Mouse (Mus musculus): ENCODE results near the gene Ndel1.
A peak's percentile ranks its signal among the peaks of the same experiment; 100 is the strongest.
"Not testable (repeated sequence)": the region's sequence is repeated elsewhere in the genome, so short reads cannot be mapped to it uniquely, and the experiment has no call there.

Ndel1 gene

DNA sequence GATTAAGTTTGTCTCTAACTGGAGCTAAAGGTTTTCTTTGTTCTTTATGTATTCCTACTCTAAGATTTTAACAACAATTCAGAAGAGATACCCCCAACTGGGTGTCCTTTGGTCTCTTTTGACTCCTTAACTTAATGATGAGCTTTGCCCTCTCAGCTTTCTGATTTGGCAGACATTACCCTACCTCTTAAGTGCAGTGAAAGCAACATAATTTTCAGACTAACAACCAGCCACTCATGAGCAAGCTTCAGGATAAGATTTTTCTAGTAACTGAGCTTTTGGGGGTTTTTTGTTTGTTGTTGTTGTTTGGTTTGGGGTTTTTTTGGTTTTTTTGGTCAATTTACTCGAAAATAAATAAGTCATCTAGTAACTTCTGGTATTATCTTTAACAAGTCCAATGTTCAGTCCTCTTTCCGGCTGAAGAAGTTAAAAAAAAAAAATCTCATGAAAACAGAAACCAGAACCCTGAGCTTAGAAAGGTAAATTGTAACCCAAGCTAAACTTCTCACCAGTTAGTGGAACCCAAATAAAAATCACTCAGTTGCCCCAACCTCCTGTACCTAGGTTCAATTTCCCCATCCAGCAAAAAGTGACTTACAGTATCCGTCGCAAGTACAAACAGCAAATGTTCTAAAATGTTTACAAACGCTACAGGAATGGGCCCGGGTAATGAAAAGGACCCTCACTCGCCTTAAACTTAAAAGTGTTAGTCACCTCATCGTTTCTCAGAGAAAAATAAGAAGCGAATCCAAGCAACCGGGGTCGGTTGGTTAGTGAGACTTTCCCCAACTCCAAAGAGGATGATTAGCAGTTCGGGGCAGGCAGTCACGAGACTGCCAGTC, 19.8 kb downstream of the Ndel1 start:
- no peak for DNase-seq (ENCODE audit: low spot score in 2 of 2)

- DNase-seq (ENCODE audit: low spot score in 2 of 2): no peak
These were observed 20.8 kb downstream of the Ndel1 start for GRCm38 (mm10) chr11:68850862-68851261.

GRCm38 (mm10) chr11:68839606-68840005, 32.1 kb downstream of the Ndel1 start:
- DNase-seq (ENCODE audit: low spot score in 2 of 2): no peak

DNA sequence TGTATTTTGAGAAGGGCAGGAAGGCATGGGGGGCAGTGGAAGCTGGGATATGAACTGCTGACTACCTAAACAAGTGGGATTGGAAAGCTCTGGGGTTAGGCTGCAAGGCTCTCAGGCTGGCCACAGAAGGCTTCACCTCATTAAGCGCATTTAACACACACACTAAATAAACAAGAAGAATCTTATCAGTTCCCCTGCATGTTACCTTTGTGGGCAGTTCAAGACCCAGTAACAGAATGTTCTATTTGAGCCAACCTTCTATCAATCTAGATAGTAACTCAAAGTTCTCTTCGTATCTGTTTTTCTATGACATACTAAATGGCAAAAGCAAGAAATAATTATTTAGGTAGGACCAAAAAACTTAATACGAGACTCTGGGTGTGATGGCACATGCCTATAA, 36.6 kb downstream of the Ndel1 start:
- no peak for DNase-seq (ENCODE audit: low spot score in 2 of 2)

DNA sequence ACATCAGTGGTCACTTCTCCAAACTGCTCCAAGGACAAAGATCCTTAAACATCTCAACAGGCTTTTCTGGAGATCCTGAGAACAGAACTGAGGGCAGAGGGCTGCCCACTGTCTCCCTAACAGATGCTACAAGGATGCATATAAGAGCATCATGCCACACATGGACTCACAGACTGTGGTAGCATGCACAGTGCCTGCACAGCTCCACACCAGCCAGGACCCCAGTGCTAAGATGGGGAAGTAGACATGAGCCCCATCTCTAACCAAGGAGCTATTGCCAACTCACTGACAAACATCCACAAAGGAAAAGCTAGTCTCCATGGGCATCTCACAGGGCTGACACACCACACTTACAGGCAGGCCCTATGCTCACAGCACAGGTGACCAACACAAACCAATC, 38.1 kb downstream of the Ndel1 start:
- DNase-seq (ENCODE audit: low spot score in 2 of 2): no peak

- no peak for DNase-seq (ENCODE audit: low spot score in 2 of 2)
These were observed 38.9 kb downstream of the Ndel1 start for GRCm38 (mm10) chr11:68832793-68833192.

GRCm38 (mm10) chr11:68831580-68831979, 40.1 kb downstream of the Ndel1 start:
- not testable (repeated sequence) for DNase-seq (ENCODE audit: low spot score in 2 of 2)

DNA sequence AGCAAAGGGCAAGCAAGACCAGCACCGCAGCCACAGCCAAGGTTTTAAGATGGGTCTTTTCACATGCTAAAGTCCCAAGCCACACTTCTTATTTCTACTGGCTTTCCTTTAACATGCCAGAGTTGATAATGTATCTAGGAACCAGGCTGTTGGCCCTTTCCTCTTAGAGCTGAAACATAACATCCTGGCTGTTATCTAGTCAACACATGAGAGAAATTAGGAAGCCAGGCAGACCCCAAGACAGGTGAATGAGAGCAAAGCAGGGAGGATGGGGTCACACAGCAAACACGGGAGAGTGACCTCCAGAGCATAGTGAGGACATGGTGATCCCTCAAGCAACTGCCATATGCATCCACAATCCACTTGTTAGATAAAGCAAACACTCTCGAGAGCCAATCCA, 44.9 kb downstream of the Ndel1 start:
- DNase-seq (ENCODE audit: low spot score in 2 of 2): no peak

- no peak for DNase-seq (ENCODE audit: low spot score in 2 of 2)
These were observed 49.3 kb downstream of the Ndel1 start for GRCm38 (mm10) chr11:68822326-68822725.

DNA sequence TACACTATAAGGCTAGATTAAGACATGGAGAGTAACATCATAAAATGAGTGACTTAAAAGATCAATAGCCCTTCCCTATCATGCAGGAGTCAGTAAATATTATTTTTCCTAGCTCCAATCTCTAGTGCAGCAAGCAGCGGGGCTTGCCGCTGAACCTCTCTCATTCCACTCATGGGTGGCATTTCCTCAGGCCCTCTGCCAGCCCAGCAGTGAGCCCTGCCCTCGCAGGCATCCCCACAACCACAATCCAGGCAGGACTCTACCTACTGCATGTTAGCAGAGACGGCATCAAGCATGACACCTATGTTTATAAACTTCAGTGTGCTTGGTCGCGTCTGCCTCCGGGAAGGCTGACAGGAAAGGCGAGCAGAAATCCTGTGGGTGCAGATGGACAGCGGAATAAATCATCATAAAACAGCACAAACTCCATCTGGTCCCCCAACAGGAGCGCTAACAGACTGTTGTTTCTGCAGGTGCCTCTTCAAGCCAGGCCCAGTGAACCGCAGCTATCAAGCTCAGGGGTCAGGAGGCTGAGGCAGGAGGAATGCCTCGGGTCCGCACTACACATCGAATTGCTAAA, 52.3 kb downstream of the Ndel1 start:
- DNase-seq (ENCODE audit: low spot score in 2 of 2): no peak

- DNase-seq (ENCODE audit: low spot score in 2 of 2): no peak
These were observed 53.2 kb downstream of the Ndel1 start for GRCm38 (mm10) chr11:68818416-68818815.

GRCm38 (mm10) chr11:68811881-68812577, 59.6 kb downstream of the Ndel1 start:
- DNase-seq (ENCODE audit: low spot score in 2 of 2): no peak

DNA sequence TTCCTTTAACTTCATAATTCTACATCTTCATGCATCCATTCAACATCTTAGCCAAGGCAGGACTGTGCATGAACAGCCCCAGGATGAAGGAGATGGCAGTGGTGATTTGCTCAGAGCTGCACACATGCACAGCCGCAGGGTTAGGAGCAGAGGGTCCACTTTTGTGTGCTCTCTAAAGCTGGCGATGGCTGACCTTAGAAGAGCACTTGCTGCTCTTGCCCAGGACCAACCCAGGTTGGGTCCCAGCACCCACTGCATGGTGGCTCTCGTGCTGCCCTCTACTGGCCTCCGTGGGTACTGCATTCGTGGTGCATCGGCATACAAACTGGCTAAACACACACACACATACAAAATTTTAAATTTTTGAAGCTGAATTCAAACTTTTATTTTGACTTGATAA, 63.9 kb downstream of the Ndel1 start:
- DNase-seq (ENCODE audit: low spot score in 2 of 2): peak in 1 of 2 experiments; percentile 61

DNA sequence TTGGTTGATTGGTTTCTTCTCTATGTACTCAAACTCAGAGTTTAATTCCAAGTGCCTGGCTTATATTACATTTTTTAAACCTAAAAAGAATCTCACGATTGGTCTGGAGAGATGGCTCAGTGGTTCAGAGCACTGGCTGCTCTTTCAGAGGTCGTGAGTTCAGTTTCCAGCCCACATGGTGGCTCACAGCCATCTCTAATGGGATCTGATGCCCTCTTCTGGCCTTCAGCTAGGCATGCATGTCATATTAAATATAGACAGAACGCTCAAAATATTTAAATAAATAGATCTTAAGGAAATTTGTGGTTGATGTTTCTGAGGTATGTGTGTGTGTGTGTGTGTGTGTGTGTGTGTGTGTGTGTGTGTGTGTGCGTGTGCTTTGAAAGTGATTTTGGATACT, 66.5 kb downstream of the Ndel1 start:
- no peak for DNase-seq (ENCODE audit: low spot score in 2 of 2)

DNA sequence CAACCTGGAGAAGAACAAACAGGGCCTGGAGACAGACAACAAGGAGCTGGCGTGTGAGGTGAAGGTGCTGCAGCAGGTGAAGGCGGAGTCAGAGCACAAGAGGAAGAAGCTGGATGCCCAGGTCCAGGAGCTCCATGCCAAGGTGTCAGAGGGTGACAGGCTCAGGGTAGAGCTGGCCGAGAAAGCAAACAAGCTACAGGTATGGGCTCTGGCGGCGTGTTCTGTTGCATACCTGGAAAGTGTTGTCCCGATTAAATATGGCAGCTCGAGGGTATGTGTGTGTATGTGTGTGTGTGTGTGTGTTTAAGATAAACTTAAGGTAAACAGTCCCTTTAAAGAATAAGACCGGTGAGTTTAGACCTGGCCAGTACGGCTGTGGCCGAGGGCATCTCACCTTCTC, 73.4 kb downstream of the Ndel1 start:
- DNase-seq (ENCODE audit: low spot score in 2 of 2): no peak

DNA sequence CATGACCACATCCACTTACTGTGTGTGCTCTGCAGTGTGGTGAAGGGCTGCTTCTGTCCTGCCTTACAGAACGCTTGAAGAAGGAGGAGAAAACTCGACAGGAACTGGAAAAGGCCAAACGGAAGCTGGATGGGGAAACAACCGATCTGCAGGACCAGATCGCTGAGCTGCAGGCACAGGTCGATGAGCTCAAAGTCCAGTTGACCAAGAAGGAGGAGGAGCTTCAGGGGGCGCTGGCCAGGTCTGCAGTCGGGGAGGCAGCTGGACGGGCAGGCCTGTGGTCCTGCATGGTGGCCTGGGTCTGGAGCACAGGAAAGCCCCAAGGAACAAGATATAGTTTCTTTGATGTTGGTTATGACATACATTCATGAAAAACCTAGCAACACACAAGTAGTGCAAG, 79.9 kb downstream of the Ndel1 start:
- DNase-seq (ENCODE audit: low spot score in 2 of 2): no peak

DNA sequence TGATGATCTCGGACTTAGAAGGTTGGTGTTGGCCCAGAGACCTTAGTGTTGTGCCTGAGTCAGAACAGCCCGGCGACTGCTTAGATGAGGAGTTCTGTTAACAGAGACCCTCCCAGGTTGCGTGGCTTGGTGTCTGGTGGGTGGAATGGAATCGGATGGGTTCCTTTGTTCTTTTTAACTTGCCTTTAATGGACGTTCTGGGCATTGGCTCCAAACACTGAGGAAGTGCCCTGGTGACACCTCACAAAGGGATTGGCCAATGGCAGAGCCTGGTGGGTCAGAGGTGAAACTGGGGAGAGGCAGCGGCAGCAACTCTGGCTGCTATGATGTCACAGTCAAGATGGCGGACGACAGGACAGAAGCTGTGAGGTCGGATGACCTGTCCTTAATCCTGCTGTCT, 80.9 kb downstream of the Ndel1 start:
- DNase-seq (ENCODE audit: low spot score in 2 of 2): no peak

DNA sequence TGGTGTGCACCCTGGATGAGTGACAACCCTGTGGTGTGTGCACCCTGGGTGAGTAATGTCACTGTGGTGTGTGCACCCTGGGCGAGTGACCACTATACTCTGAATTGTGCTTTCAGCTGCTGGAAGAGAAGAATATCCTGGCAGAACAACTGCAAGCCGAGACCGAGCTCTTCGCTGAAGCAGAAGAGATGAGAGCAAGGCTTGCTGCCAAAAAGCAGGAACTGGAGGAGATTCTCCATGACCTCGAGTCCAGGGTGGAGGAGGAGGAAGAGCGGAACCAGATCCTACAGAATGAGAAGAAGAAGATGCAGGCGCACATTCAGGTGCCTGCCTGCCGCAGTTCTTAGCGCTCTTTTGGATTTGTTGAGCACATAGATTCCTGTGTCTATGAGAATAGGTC, 84.4 kb downstream of the Ndel1 start:
- no peak for DNase-seq (ENCODE audit: low spot score in 2 of 2)

DNA sequence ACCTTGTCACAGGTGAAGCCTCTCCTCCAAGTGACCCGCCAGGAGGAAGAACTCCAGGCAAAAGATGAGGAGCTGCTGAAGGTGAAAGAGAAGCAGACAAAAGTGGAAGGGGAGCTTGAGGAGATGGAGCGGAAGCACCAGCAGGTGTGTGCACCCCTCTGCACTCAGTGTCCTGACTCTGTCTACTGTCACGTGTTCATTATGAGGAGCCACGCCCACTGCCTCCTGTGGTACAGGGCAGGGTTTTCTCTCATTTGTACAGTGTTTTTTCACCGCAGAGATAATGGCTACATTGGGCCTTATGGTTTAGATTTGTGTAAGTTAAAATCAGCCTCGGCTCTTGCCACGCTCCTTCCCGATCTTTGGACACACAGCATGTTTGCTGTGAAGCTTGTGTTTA, 85.8 kb downstream of the Ndel1 start:
- no peak for DNase-seq (ENCODE audit: low spot score in 2 of 2)

DNA sequence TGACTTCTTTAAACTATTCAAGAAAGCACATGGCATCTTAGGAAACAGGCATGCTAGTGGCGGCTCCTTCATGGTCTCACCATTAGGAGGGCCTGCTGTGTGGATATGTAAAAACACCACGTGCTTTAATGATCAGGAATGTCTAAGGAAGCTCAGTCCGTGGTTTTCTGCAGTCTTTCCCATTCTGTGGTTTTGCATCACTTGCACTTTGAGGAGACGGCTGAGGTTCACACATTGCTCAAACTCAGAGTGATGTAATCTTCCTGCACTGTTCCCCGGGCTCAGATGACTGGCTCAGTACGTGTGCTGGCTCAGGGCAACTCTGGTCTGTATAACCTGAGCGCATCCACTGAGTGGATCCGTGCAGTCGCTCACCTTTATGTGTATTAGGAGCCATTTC, 89.3 kb downstream of the Ndel1 start:
- DNase-seq (ENCODE audit: low spot score in 2 of 2): no peak

GRCm38 (mm10) chr11:68780466-68781114, 91.1 kb downstream of the Ndel1 start:
- no peak for DNase-seq (ENCODE audit: low spot score in 2 of 2)

DNA sequence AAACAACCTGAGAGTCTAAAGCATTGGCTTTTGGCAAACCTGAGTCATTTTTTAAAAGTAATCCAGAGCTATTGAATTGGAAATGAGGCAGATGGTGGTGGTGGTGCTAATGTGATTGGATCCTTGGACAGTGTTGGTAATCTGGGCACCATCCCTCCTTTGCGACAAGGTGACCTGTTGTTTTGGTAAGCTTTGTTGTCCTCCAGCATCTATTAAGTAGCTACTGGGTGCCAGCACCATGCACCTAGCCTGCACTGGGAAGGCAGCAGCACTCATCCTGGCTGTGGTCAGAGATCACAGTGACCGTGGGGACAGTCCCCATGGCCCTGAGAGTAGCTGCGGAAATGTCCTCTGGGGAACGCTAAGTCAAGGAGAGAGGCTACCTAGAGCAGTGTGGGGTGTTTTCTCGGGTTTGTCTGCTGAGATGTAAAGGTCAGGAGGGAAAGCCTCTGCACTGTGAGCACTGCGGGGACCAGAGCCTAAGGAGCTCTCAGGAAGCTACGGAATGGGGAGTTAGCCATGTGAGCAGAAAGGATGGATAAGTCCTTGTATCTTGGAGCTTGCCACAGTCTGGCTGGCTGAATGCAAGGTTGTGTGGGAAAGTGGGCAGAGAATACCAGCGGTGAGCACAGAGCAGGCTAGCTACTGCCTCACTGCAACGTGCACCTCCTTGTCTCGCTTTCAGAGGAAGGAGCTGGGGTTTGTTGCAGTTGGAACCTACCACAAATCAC, 91.8 kb downstream of the Ndel1 start:
- no peak for DNase-seq (ENCODE audit: low spot score in 2 of 2)
